Mouse (Mus musculus): ENCODE results near the gene Dusp5. TPM values are rescaled to one million over a fixed set of nuclear protein-coding genes. Genes with fewer than 3 reads are reported as not detected.

Dusp5 gene
- total and polyA plus RNA-seq, 2 experiments from 2014 or later: 2.5 to 11.2 TPM

- no peak for TF ChIP-seq CTCF (IDR thresholded peaks at IDR 0.05)
- Histone ChIP-seq H3K27ac (ENCODE audit: low read depth, low read length) (no peak overlapping the region), H3K9ac (replicated peaks; ENCODE audit: low read length, poor library complexity, severe bottlenecking) (no peak overlapping the region), H3K4me1 (ENCODE audit: insufficient read depth, low read length) (peaks cover 3% of the 10 kb centered on the region; the same call in 1 of the 2 replicates), H3K27me3 (ENCODE audit: insufficient read depth, low read length) (no peaks in the 10 kb centered on the region), H3K36me3 (ENCODE audit: insufficient read depth, low read length) (no peaks in the 10 kb centered on the region), H3K9me3 (ENCODE audit: low read length) (no peaks in the 10 kb centered on the region), H3K4me2 (ENCODE audit: low read depth, low read length, poor library complexity, severe bottlenecking) (no peak overlapping the region), H3K4me3 (ENCODE audit: low read depth, low read length) (no peak overlapping the region)
- DNase-seq (ENCODE audit: low spot score): no peak
- no peak for ATAC-seq (ENCODE audit: low FRiP score)
- 84% methylated on average over 3 of the region's 3 CpGs for WGBS
Measured at GRCm38 (mm10) chr19:53573151-53573550, 44.2 kb downstream of the Dusp5 start.

GRCm38 (mm10) chr19:53574131-53574530, 45.2 kb downstream of the Dusp5 start:
- H3K27ac ChIP-seq (ENCODE audit: low read depth, low read length): no peak overlapping the region
- 43% methylated on average over 8 of the region's 8 CpGs for WGBS

GRCm38 (mm10) chr19:53574546-53574945, 45.6 kb downstream of the Dusp5 start:
- no peak for DNase-seq (ENCODE audit: low spot score)
- Histone ChIP-seq H3K4me2 (ENCODE audit: low read depth, low read length, poor library complexity, severe bottlenecking) (no peak overlapping the region), H3K36me3 (ENCODE audit: insufficient read depth, low read length) (no peaks in the 10 kb centered on the region), H3K9ac (replicated peaks; ENCODE audit: low read length, poor library complexity, severe bottlenecking) (no peak overlapping the region), H3K27me3 (ENCODE audit: insufficient read depth, low read length) (no peaks in the 10 kb centered on the region), H3K9me3 (ENCODE audit: low read length) (no peaks in the 10 kb centered on the region), H3K4me3 (ENCODE audit: low read depth, low read length) (no peak overlapping the region), H3K4me1 (ENCODE audit: insufficient read depth, low read length) (peaks cover 3% of the 10 kb centered on the region; the same call in 1 of the 2 replicates), H3K27ac (ENCODE audit: low read depth, low read length) (no peak overlapping the region)
- WGBS: 89% methylated on average over 7 of the region's 7 CpGs
- TF ChIP-seq CTCF (IDR thresholded peaks at IDR 0.05): no peak
- ATAC-seq (ENCODE audit: low FRiP score): no peak

More at GRCm38 (mm10) chr19:53574131-53574530, 45.2 kb downstream of the Dusp5 start:
- H3K36me3 ChIP-seq (ENCODE audit: insufficient read depth, low read length): no peaks in the 10 kb centered on the region
- peaks cover 3% of the 10 kb centered on the region; the same call in 1 of the 2 replicates for H3K4me1 ChIP-seq (ENCODE audit: insufficient read depth, low read length)
- no peaks in the 10 kb centered on the region for H3K27me3 ChIP-seq (ENCODE audit: insufficient read depth, low read length)
- no peak for ATAC-seq (ENCODE audit: low FRiP score)
- no peaks in the 10 kb centered on the region for H3K9me3 ChIP-seq (ENCODE audit: low read length)
- H3K4me2 ChIP-seq (ENCODE audit: low read depth, low read length, poor library complexity, severe bottlenecking): no peak overlapping the region
- no peak overlapping the region for H3K4me3 ChIP-seq (ENCODE audit: low read depth, low read length)
- TF ChIP-seq CTCF (IDR thresholded peaks at IDR 0.05): no peak
- H3K9ac ChIP-seq (replicated peaks; ENCODE audit: low read length, poor library complexity, severe bottlenecking): no peak overlapping the region
- no peak for DNase-seq (ENCODE audit: low spot score)

- 83% methylated on average over 4 of the region's 4 CpGs for WGBS
- Histone ChIP-seq H3K4me2 (ENCODE audit: low read depth, low read length, poor library complexity, severe bottlenecking) (no peak overlapping the region), H3K4me3 (ENCODE audit: low read depth, low read length) (no peak overlapping the region), H3K27me3 (ENCODE audit: insufficient read depth, low read length) (no peaks in the 10 kb centered on the region), H3K9me3 (ENCODE audit: low read length) (no peaks in the 10 kb centered on the region), H3K36me3 (ENCODE audit: insufficient read depth, low read length) (no peaks in the 10 kb centered on the region), H3K27ac (ENCODE audit: low read depth, low read length) (no peak overlapping the region), H3K4me1 (ENCODE audit: insufficient read depth, low read length) (peaks cover 3% of the 10 kb centered on the region; the same call in 1 of the 2 replicates), H3K9ac (replicated peaks; ENCODE audit: low read length, poor library complexity, severe bottlenecking) (no peak overlapping the region)
- no peak for ATAC-seq (ENCODE audit: low FRiP score)
- no peak for DNase-seq (ENCODE audit: low spot score)
- no peak for TF ChIP-seq CTCF (IDR thresholded peaks at IDR 0.05)
Measured at GRCm38 (mm10) chr19:53575296-53576010, 46.5 kb downstream of the Dusp5 start.

GRCm38 (mm10) chr19:53576061-53576460, 47.2 kb downstream of the Dusp5 start:
- no peak for ATAC-seq (ENCODE audit: low FRiP score)
- Histone ChIP-seq H3K9ac (replicated peaks; ENCODE audit: low read length, poor library complexity, severe bottlenecking) (no peak overlapping the region), H3K4me3 (ENCODE audit: low read depth, low read length) (no peak overlapping the region), H3K4me1 (ENCODE audit: insufficient read depth, low read length) (peaks cover 3% of the 10 kb centered on the region; the same call in 1 of the 2 replicates), H3K27ac (ENCODE audit: low read depth, low read length) (no peak overlapping the region), H3K4me2 (ENCODE audit: low read depth, low read length, poor library complexity, severe bottlenecking) (no peak overlapping the region), H3K36me3 (ENCODE audit: insufficient read depth, low read length) (no peaks in the 10 kb centered on the region), H3K9me3 (ENCODE audit: low read length) (no peaks in the 10 kb centered on the region), H3K27me3 (ENCODE audit: insufficient read depth, low read length) (no peaks in the 10 kb centered on the region)
- no peak for DNase-seq (ENCODE audit: low spot score)
- WGBS: 85% methylated on average over 7 of the region's 7 CpGs
- TF ChIP-seq CTCF (IDR thresholded peaks at IDR 0.05): no peak

GRCm38 (mm10) chr19:53577025-53577800, 48.3 kb downstream of the Dusp5 start:
- ATAC-seq (ENCODE audit: low FRiP score) (no peak), DNase-seq (ENCODE audit: low spot score) (no peak)
- no peaks in the 10 kb centered on the region for H3K27me3 ChIP-seq (ENCODE audit: insufficient read depth, low read length)
- H3K9me3 ChIP-seq (ENCODE audit: low read length): no peaks in the 10 kb centered on the region
- no peak overlapping the region for H3K4me3 ChIP-seq (ENCODE audit: low read depth, low read length)
- no peak overlapping the region for H3K27ac ChIP-seq (ENCODE audit: low read depth, low read length)
- no peak for TF ChIP-seq CTCF (IDR thresholded peaks at IDR 0.05)
- H3K4me2 ChIP-seq (ENCODE audit: low read depth, low read length, poor library complexity, severe bottlenecking): no peak overlapping the region
- H3K4me1 ChIP-seq (ENCODE audit: insufficient read depth, low read length): peaks cover 3% of the 10 kb centered on the region; the same call in 1 of the 2 replicates
- WGBS: 35% methylated on average over 11 of the region's 11 CpGs
- H3K9ac ChIP-seq (replicated peaks; ENCODE audit: low read length, poor library complexity, severe bottlenecking): no peak overlapping the region
- H3K36me3 ChIP-seq (ENCODE audit: insufficient read depth, low read length): no peaks in the 10 kb centered on the region
